23 mouse cellular contexts compared by ENCODE assay signal in the genomic region with DNA sequence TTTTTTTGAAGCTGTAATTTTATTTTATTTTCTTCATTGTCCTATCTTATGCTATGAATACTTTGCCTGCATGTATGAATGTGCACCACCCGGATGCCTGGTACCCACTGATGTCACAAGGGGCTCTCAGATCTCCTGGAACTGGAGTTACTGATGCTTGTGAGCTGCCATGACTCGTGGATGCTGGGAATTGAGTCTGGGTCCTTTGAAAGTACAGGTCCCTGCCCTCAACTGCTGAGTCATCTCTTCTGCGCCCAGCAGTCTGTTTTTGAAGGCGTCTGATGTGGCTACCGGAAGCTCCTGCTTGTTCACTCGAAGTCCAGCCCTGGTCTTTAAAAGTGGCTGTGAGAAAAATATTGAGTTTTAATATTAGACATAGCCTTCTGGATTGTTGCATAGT. TPM values are rescaled to one million over a fixed set of nuclear protein-coding genes. Genes with fewer than 3 reads are reported as not detected.
DNase-seq lines count a peak whose midpoint lies in the region; ATAC-seq and TF ChIP-seq lines count a peak whose summit lies in the region.
"Had no signal": no experiment of that assay in that cellular context is flagged by ENCODE, and none has a peak within 500 bp of the region (broad histone marks: within the 10 kb centered on the region; RNA-seq: fewer than 3 reads in every experiment).

No protein-coding gene starts in this region.

- ATAC-seq in liver, postnatal 0 days, result no peak
- 0 out of 2 replicates have a peak, but pooled peaks have one; percentile 8 for ATAC-seq in common myeloid progenitor, adult 5-6 weeks (replicated peaks; ENCODE audit: low read depth, poor library complexity, severe bottlenecking)
- ATAC-seq: activated CD4-positive, CD25-positive, alpha-beta regulatory T cell, adult 4 months; forebrain, embryonic 14.5 days; forebrain, embryonic 16.5 days had no signal

- no peak for TF ChIP-seq EP300 in liver, postnatal 0 days (IDR thresholded peaks at IDR 0.05; ENCODE audit: low read depth)

- no peaks in the 10 kb centered on the region for H3K9me3 ChIP-seq in liver, postnatal 0 days (ENCODE audit: low read length)
- no peaks in the 10 kb centered on the region for H3K9me3 ChIP-seq in ES-E14 (ENCODE audit: control insufficient read depth, insufficient read depth, low read depth, low read length)
- H3K9me3 ChIP-seq: embryonic facial prominence, embryonic 13.5 days; embryonic facial prominence, embryonic 15.5 days; forebrain, embryonic 10.5 days; forebrain, embryonic 12.5 days had no signal

- in situ Hi-C loops in ES-E14 (cut with MboI; ENCODE audit: low sequenced_read_pairs in 2 of 2, unreplicated experiment in 2 of 2), result no loop called here

- 65% methylated on average over 6 of the region's 6 CpGs for WGBS in liver, postnatal 0 days (ENCODE audit: insufficient replicate concordance)

- no peak for DNase-seq in liver, postnatal 0 days
- no peak for DNase-seq in liver
- no peak for DNase-seq in ES-E14 (ENCODE audit: low read depth, low spot score)
- no peak for DNase-seq in cerebellum, adult 18-20 months
- no peak for DNase-seq in layer of hippocampus, adult 9-11 months
- DNase-seq: adrenal gland, postnatal 10 days; adrenal gland, postnatal 25 days; cerebellum, adult 11 months; cerebellum, adult 2 months; cerebellum, adult 9-10 months; cerebellum, postnatal 10 days; cerebellum, postnatal 25 days; embryo, embryonic 11 days had no signal

- no peak overlapping the region for H3K4me2 ChIP-seq in liver, postnatal 0 days (ENCODE audit: low read depth, low read length)
- H3K4me2 ChIP-seq: embryonic facial prominence, embryonic 13.5 days; embryonic facial prominence, embryonic 15.5 days; forebrain, embryonic 12.5 days had no signal

- 0 out of 2 replicates have a peak overlapping the region, but pooled peaks have one; percentile 30 for H3K27ac ChIP-seq in liver, postnatal 0 days (ENCODE audit: low read depth)
- no peak overlapping the region for H3K27ac ChIP-seq in ES-E14 (ENCODE audit: insufficient read depth, low read depth, low read length, poor library complexity, severe bottlenecking)
- H3K27ac ChIP-seq: embryonic facial prominence, embryonic 13.5 days; embryonic facial prominence, embryonic 15.5 days; forebrain, embryonic 10.5 days; forebrain, embryonic 12.5 days had no signal

- H3K4me1 ChIP-seq in liver, postnatal 0 days (ENCODE audit: insufficient read depth), result no peaks in the 10 kb centered on the region; the same call in 1 of the 2 replicates
- no peaks in the 10 kb centered on the region for H3K4me1 ChIP-seq in ES-E14 (ENCODE audit: control insufficient read depth in 2 of 2, insufficient read depth in 2 of 2, low read length in 2 of 2, poor library complexity in 1 of 2)
- H3K4me1 ChIP-seq: embryonic facial prominence, embryonic 15.5 days; forebrain, embryonic 10.5 days; forebrain, embryonic 12.5 days had no signal

- TF ChIP-seq CTCF in liver, postnatal 0 days (IDR thresholded peaks at IDR 0.05; ENCODE audit: low read depth), result no peak

- no peak overlapping the region for H3K9ac ChIP-seq in liver, postnatal 0 days (replicated peaks)
- H3K9ac ChIP-seq in ES-E14 (ENCODE audit: insufficient read depth, low read depth, low read length, poor library complexity, severe bottlenecking), result no peak overlapping the region
- H3K9ac ChIP-seq: embryonic facial prominence, embryonic 13.5 days; embryonic facial prominence, embryonic 15.5 days; forebrain, embryonic 12.5 days had no signal

- no peaks in the 10 kb centered on the region for H3K27me3 ChIP-seq in liver, postnatal 0 days (ENCODE audit: insufficient read depth, low read length)
- H3K27me3 ChIP-seq: embryonic facial prominence, embryonic 13.5 days; embryonic facial prominence, embryonic 15.5 days; forebrain, embryonic 12.5 days had no signal

- H3K36me3 ChIP-seq in liver, postnatal 0 days (replicated peaks; ENCODE audit: insufficient read depth, low read length), result no peaks in the 10 kb centered on the region
- no peaks in the 10 kb centered on the region for H3K36me3 ChIP-seq in ES-E14 (ENCODE audit: control insufficient read depth, insufficient read depth, low read length, poor library complexity, severe bottlenecking)
- H3K36me3 ChIP-seq: embryonic facial prominence, embryonic 13.5 days; embryonic facial prominence, embryonic 15.5 days; forebrain, embryonic 10.5 days; forebrain, embryonic 12.5 days had no signal

- H3K4me3 ChIP-seq in liver, postnatal 0 days (ENCODE audit: low read depth, low read length), result no peak overlapping the region
- H3K4me3 ChIP-seq in ES-E14 (ENCODE audit: insufficient read depth in 1 of 2, low read depth in 1 of 2, low read length in 2 of 2, poor library complexity in 1 of 2, severe bottlenecking in 1 of 2), result no peak overlapping the region
- H3K4me3 ChIP-seq: embryonic facial prominence, embryonic 13.5 days; embryonic facial prominence, embryonic 15.5 days; erythroblast, embryonic 14.5 days; forebrain, embryonic 10.5 days; forebrain, embryonic 12.5 days had no signal

TF ChIP-seq in ES-E14, 5 proteins besides CTCF, POLR2A, EP300 and RAD21:
- TF ChIP-seq CHD2 (IDR thresholded peaks at IDR 0.05; ENCODE audit: low read depth, low read length) (no peak), MAFK (IDR thresholded peaks at IDR 0.05; ENCODE audit: insufficient read depth, low read depth, low read length) (peak; percentile 74)
TF ChIP-seq in ES-E14: peak in this region for 1.

RNA-seq across cellular contexts. Expression of gene Arid5b, which starts 46.8 kb away (rescaled TPM):
- polyA plus RNA-seq in liver, postnatal 0 days (2015; fragmentation: Nextera tagmentation; extraction: Ambion mirVana), result 8.1 and 12.2 TPM in 2 replicates
- 24.6 and 26.2 TPM in 2 replicates for total RNA-seq in ES-E14 (2012; rRNA removed)
- 6.8 and 7.0 TPM in 2 replicates for total RNA-seq in common myeloid progenitor, adult 5-6 weeks (2017)
- total RNA-seq: MEL had no signal
